Mouse (Mus musculus) ES-Bruce4 (cell line): ENCODE measurements around the gene E2f1.

Experiments
- CTCF ChIP-seq: IDR thresholded peaks from one replicate; pipeline ENCODE4 v1.8.1; 2011; ENCODE audit warnings: low read depth, low read length
- EP300 ChIP-seq: IDR thresholded peaks from 2 replicates; pipeline ENCODE4 v1.6.1; 2011; ENCODE audit warnings: low read depth, low read length; ENCODE audit not compliant: insufficient read depth
- POLR2A ChIP-seq: IDR thresholded peaks from one replicate; pipeline ENCODE4 v1.8.1; 2011; ENCODE audit warnings: low read length; ENCODE audit not compliant: insufficient read depth

GRCm38 (mm10) chr2:154593025-154593424 lies 23.3 kb upstream of the E2f1 start:
- TF ChIP-seq CTCF: peak; percentile 65
- no peak for TF ChIP-seq EP300
- no peak for TF ChIP-seq POLR2A
